13 mouse cellular contexts compared by ENCODE assay signal in the genomic region with DNA sequence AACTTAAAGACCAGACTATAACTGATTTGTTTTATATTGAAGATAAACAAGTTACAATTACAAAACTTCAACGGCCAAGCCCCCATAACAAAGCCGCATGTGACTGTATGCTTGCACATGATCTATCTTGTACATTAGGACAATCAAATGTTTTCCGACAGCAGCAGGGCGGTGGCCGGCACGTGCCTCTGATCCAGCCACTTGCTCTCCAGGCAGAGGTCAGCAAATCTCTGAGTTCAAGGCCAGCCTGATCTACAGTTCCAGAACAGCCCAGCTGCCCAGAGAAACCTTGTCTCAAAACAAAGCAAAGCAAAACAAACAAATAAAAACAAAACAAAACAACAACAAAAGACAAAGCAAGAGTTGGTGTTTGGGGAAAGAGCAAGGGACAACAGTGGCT. TPM values are rescaled to one million over a fixed set of nuclear protein-coding genes. Genes with fewer than 3 reads are reported as not detected.
DNase-seq lines count a peak whose midpoint lies in the region; ATAC-seq and TF ChIP-seq lines count a peak whose summit lies in the region.
"Had no signal": no experiment of that assay in that cellular context is flagged by ENCODE, and none has a peak within 500 bp of the region (broad histone marks: within the 10 kb centered on the region; RNA-seq: fewer than 3 reads in every experiment).

No protein-coding gene starts in this region.

- no peaks in the 10 kb centered on the region for H3K27me3 ChIP-seq in neural tube, embryonic 15.5 days (replicated peaks)
- H3K27me3 ChIP-seq in forebrain, embryonic 11.5 days (ENCODE audit: control insufficient read depth, insufficient read depth, low read length), result no peaks in the 10 kb centered on the region

- no peak for TF ChIP-seq CTCF in layer of hippocampus, adult 2 months (conservative IDR thresholded peaks at IDR 0.05)

- H3K4me1 ChIP-seq in neural tube, embryonic 15.5 days, result peaks cover 4% of the 10 kb centered on the region
- H3K4me1 ChIP-seq in forebrain, embryonic 11.5 days (replicated peaks; ENCODE audit: control insufficient read depth, insufficient read depth, low read length), result no peaks in the 10 kb centered on the region

- no peaks in the 10 kb centered on the region for H3K36me3 ChIP-seq in neural tube, embryonic 15.5 days
- H3K36me3 ChIP-seq in forebrain, embryonic 11.5 days (ENCODE audit: control insufficient read depth, insufficient read depth, low read length), result no peaks in the 10 kb centered on the region

- H3K4me2 ChIP-seq in neural tube, embryonic 15.5 days, result peak overlapping the region; percentile 96
- H3K4me2 ChIP-seq in forebrain, embryonic 11.5 days (ENCODE audit: low read depth, low read length, severe bottlenecking), result no peak overlapping the region

- no peak overlapping the region for H3K4me3 ChIP-seq in neural tube, embryonic 15.5 days (replicated peaks)
- H3K4me3 ChIP-seq in layer of hippocampus, adult 2 months, result no peak overlapping the region; the same call in 1 of the 2 replicates
- H3K4me3 ChIP-seq in forebrain, embryonic 11.5 days (ENCODE audit: low read depth, low read length), result no peak overlapping the region

- WGBS in neural tube, embryonic 15.5 days, result 75% methylated on average over 6 of the region's 6 CpGs
- WGBS in forebrain, embryonic 11.5 days, result 86% methylated on average over 6 of the region's 6 CpGs

- no peak for ATAC-seq in neural tube, embryonic 15.5 days (ENCODE audit: low FRiP score)
- no peak for ATAC-seq in forebrain, embryonic 11.5 days (replicated peaks; ENCODE audit: low FRiP score)
- ATAC-seq: CD4-positive, CD25-positive, alpha-beta regulatory T cell, adult 4 months had no signal

- intact Hi-C loops in heart, postnatal 36 days (cut with DNase I), result loop anchor here (10.0 kb wide), 1 partner anchor 1999 kb away; a partner anchor contains a TSS

- H3K27ac ChIP-seq in neural tube, embryonic 15.5 days (replicated peaks), result no peak overlapping the region
- H3K27ac ChIP-seq in layer of hippocampus, adult 2 months, result no peak overlapping the region
- no peak overlapping the region for H3K27ac ChIP-seq in forebrain, embryonic 11.5 days (ENCODE audit: low read depth, low read length)

- H3K9me3 ChIP-seq in neural tube, embryonic 15.5 days (replicated peaks), result no peaks in the 10 kb centered on the region
- no peaks in the 10 kb centered on the region for H3K9me3 ChIP-seq in forebrain, embryonic 11.5 days (ENCODE audit: control insufficient read depth, low read length)

- H3K9ac ChIP-seq in neural tube, embryonic 15.5 days (replicated peaks), result no peak overlapping the region
- H3K9ac ChIP-seq in forebrain, embryonic 11.5 days (ENCODE audit: low read length), result no peak overlapping the region

- DNase-seq in heart, adult 11 months, result peak; percentile 88
- DNase-seq in heart, postnatal 36 days, result no peak
- peak; percentile 4 to 13 for DNase-seq in lung, adult 18-20 months
- no peak for DNase-seq in lung, postnatal 25 days (ENCODE audit: low spot score)
- peak; percentile 20 for DNase-seq in liver
- DNase-seq in layer of hippocampus, adult 2 months (ENCODE audit: low spot score in 2 of 2), result no peak
- no peak for DNase-seq in forebrain, embryonic 11.5 days (ENCODE audit: low spot score)
- DNase-seq: cerebellum, adult 2 months; right cerebral cortex, adult 18-20 months had no signal

RNA-seq across cellular contexts. Expression of a gene that starts 1.3 kb away (rescaled TPM):
- total RNA-seq in heart, postnatal 36 days (2021), result 10 to 100 TPM; 18.5 to 21.1 TPM
- 13.9 and 20.3 TPM in 2 replicates for polyA plus RNA-seq in neural tube, embryonic 15.5 days (2015; fragmentation: Nextera tagmentation; extraction: Ambion mirVana)
- total RNA-seq in layer of hippocampus, adult 2 months (2021), result 1 to 10 TPM; 8.5 to 9.5 TPM
- 14.9 and 17.0 TPM in 2 replicates for polyA plus RNA-seq in forebrain, embryonic 11.5 days (2014; fragmentation: Nextera tagmentation; extraction: Ambion mirVana)

RNA-seq across cellular contexts. Expression of a gene that starts 8.5 kb away (rescaled TPM):
- total RNA-seq in heart, postnatal 36 days (2021), result 1 to 10 TPM; 8.2 to 10.0 TPM
- polyA plus RNA-seq in neural tube, embryonic 15.5 days (2015; fragmentation: Nextera tagmentation; extraction: Ambion mirVana), result 19.4 and 20.6 TPM in 2 replicates
- total RNA-seq in layer of hippocampus, adult 2 months (2021), result 10 to 100 TPM in 1 of 2 experiments, 1 to 10 TPM in 1; 9.8 to 11.9 TPM
- 14.3 and 15.8 TPM in 2 replicates for polyA plus RNA-seq in forebrain, embryonic 11.5 days (2014; fragmentation: Nextera tagmentation; extraction: Ambion mirVana)

RNA-seq across cellular contexts. Expression of a gene that starts 40.9 kb away (rescaled TPM):
- not detected for total RNA-seq in heart, postnatal 36 days (2021)
- 0.37 and 0.52 TPM in 2 replicates for polyA plus RNA-seq in neural tube, embryonic 15.5 days (2015; fragmentation: Nextera tagmentation; extraction: Ambion mirVana)
- not detected for total RNA-seq in layer of hippocampus, adult 2 months (2021)
- polyA plus RNA-seq in forebrain, embryonic 11.5 days (2014; fragmentation: Nextera tagmentation; extraction: Ambion mirVana), result 0.29 and 0.31 TPM in 2 replicates
- total RNA-seq: left cerebral cortex, postnatal 36 days had no signal
- polyA plus RNA-seq: cerebellum, adult 2 months; testis, adult 2 months had no signal

Comparison
In these comparisons a context has a peak if more than half of its experiments do, and no peak if none do; other contexts are left out.
1. DNase-seq: peak in heart, adult 11 months (single experiment), lung, adult 18-20 months (2 of 2) and liver (single experiment); none in heart, postnatal 36 days (0 of 2), lung, postnatal 25 days (single experiment), layer of hippocampus, adult 2 months (0 of 2) and forebrain, embryonic 11.5 days (single experiment).